Mouse (Mus musculus) cerebellum, postnatal 4 days (tissue): ENCODE results near the gene Amph.
A peak's percentile ranks its signal among the peaks of the same experiment; 100 is the strongest.
"Not testable (repeated sequence)": the region's sequence is repeated elsewhere in the genome, so short reads cannot be mapped to it uniquely, and the experiment has no call there.

Source experiments
- DNase-seq, 2 experiments: peaks; one replicate each; pipeline ENCODE4 v3.0.0; 2022; ENCODE audit warnings: low spot score in 2 of 2, mixed read lengths in 1 of 2

Gene Amph

DNA sequence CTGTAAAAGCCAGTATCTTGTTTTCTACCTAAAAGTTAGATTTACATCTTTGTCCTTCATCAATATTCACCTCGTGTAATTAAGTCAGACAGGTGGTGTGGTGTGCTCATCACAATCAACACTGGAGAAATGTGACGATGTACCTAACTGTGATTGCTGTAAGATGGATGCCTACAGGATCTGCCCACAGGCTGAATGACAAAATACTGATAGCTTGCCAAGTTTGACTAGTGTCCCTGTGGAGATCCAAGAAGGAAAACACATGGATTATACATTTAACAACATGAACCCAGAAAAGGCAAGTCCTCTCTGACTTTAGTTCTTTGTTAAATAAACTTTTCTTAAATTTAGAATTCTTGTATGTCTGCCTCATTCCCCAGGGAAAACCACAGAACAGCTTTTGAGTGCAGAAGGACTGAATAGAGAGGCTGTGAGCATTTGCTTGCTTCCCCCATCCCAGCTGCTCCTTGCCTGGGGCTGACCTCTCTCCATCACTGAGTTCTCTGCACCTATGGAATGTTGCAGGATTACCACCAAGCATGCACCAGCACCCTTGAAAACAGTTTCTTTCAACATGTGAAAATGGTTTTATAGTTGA, 77.2 kb downstream of the Amph start:
- no peak for DNase-seq

DNA sequence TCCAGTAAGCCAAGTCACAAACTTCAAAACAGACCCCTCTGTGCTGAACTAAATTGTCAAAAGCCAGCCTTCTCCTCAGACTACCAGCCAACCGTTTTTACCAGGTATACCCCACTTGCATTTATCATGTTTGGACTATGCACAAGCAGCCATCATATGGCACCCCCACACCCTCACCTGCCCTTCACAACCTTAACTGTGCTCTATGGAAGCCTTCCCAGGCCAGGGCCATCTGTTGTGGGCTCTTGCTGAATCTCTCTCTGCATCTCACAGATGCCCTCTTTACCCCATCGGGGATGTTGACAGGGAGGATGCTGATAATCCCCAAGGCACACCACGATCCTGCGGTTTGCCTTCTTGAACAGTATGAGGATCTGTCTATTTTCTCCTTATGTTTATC, 77.9 kb downstream of the Amph start:
- DNase-seq: no peak

- DNase-seq: no peak
Observed at GRCm38 (mm10) chr13:19026923-19027322, 78.9 kb downstream of the Amph start.

DNA sequence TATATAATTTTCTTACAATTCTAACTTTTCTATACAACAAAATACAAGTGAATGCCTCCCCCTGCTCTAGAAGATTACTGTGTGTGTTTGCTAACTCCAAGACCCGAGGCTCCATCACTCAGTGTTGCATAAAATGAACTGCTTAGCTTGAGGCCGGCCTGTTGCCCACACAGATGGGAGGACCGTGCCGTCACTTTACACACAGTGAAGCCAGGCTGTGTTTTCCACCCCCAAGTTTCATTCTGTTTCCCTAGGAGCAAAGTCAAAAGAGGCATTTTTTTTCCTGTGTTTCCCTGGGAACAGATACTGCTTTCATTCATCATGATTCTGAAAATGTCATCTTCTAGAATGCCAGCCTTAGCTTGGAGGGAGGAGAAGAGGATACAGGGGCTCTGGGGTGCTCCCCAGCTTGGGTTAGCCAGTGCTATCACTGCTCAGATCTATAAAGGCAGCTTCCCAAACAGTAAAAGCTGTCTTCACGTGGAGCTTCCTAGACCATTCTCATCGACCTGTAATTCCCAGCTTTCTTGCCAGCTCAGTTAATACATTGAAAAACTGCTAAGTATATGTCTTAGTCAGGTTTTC, 79.9 kb downstream of the Amph start:
- peak in 1 of 2 experiments; percentile 29 for DNase-seq

DNA sequence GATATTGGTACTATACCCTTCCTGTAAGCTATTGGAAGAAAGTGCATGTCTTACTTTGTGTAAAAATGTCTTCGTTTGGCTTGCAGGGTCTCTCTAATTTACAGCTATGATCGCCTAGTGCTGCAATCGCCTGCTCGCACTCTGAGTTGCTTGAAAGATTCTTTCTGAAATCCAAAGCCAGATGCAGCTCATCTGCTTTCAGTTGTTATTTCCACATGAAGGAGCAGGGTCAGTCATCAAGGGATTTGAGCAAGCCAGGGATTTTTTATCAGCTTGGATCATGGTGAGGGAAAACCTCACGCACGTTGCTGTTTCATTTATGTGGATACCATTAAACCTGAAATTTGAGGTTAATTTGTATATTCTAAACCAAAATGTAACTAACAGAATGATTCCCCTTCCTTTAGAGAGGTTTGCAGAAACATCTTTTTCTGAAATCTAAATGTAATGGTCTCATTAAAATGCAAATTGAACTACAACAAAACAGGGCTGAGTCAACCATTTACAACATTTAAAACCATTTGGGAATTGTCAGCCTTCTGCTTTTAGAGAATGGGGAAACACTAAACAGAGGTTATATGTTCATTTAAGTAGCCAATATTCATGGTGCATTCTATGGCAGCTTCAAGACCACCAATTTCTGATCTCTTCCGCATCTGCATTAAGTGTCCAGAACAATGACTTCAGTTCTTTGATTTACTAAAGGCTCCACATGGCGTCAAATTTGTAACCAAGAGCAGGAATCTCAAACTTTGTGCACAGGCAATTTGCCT, 84.1 kb downstream of the Amph start:
- no peak for DNase-seq

DNA sequence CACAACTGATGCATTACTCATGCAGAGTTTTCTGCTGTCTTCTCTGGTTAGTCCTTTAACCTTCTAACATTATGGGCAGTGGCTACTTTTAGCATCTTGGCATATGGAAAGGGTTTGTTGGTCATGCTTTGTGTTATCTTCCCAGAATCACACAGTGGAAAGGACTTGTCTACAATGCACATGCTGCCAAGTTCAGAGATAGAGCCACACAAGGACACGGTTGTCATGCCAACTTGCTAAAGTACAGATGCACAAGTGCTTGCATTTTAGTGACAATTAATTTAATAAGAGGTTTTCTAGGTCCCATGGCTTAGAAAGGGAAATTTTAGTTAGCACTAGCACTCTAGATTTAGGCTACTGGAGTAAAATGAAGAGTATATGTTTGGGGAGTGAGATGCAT, 104.1 kb downstream of the Amph start:
- no peak for DNase-seq

GRCm38 (mm10) chr13:19054504-19054903, 106.5 kb downstream of the Amph start:
- no peak for DNase-seq

GRCm38 (mm10) chr13:19072261-19072660, 124.3 kb downstream of the Amph start:
- no peak for DNase-seq

DNA sequence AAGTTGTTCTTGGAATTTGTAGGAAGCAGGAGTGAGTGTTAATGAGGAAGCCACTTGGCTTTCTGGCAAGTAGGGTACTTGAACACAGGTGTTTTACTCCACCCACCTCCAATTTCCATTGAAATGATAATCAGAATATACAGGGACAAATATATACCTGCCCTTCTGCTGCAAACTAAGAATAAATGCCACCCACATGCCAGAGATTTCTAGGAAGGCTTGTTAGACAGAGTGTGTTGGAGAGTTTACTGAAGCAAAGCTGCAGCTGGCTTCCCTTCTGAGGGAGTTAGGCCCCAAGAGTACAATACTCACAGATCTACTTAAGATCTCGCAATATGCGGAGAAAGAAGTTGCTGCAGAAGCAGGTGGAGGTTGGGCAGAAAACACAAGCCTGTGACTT, 129.4 kb downstream of the Amph start:
- DNase-seq: no peak

DNA sequence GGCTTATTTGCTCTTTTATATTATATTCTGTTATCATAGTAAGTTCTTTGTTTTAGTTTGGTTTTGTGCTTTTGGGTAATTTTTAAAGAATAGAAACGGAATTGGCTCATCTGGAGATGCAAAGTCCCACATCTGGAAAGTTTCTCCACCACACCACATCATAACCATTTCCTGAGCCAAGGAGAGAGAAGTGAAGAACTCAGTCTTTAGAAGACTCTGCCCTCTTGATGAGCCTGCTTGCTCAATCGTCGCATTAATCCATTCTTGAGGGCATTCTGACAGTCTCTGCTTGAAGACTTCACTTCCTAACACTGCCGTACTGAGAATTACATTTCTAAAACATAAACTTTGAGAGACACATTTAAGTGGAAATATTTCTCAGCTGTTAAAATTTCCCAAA, 133.9 kb downstream of the Amph start:
- DNase-seq: no peak

GRCm38 (mm10) chr13:19094571-19094970, 146.6 kb downstream of the Amph start:
- DNase-seq: no peak

- DNase-seq: no peak
Observed at GRCm38 (mm10) chr13:19097117-19097516, 149.1 kb downstream of the Amph start.

DNA sequence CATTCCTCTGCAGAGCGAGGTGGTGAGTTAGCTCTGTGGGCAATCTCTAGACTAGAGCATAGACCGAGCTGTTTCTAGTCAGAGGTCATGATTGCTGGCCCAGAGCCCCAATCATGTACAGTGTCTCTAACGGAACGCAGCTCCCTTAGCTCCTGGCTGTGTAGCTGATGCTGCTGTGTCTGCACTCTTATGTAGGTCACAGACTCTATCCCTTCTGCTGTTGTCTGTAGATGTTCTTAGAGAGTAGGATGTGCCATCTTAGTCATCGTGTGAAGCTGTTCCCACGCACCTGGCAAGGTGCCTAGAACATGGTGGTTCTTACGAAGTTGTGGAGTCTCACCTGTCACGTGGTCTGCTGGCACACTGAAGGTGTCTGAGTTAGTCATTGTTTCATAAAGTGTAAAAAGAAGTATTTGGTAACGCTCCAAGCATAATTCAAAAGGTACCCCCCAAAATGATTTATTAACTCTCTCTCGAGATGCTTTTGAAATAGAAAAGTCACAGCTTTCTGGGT, 153.9 kb downstream of the Amph start:
- no peak for DNase-seq

- peak in 1 of 2 experiments; percentile 4 for DNase-seq
Observed at GRCm38 (mm10) chr13:19106418-19106817, 158.4 kb downstream of the Amph start.

- DNase-seq: no peak
Observed at GRCm38 (mm10) chr13:19109331-19109730, 161.3 kb downstream of the Amph start.

GRCm38 (mm10) chr13:19113034-19113922, 165.3 kb downstream of the Amph start:
- no peak for DNase-seq

- DNase-seq: not testable (repeated sequence)
Observed at GRCm38 (mm10) chr13:19114761-19115160, 166.8 kb downstream of the Amph start.

GRCm38 (mm10) chr13:19126912-19127552, 179.0 kb downstream of the Amph start:
- DNase-seq: no peak

DNA sequence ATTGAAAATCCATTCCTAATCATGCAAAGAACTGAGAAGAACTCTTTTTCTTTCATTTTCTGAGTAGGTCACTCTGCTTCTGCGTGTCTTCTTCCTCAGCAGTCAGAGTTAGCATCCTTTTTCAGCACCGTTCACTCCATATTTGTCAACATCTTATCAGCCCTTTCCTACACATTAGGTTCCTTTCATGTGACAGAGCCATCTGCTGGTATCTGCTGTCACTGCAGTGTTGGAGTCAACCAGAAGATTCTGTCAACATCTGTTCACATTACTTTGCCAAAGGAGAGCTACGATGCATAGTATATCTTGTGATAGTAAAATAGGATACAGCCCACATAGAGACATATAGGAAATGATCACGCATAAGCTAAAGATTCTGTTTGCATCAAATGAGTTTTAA, 185.8 kb downstream of the Amph start:
- DNase-seq: peak; percentile 50 to 52

- DNase-seq: no peak
Observed at GRCm38 (mm10) chr13:19137212-19137611, 189.2 kb downstream of the Amph start.

GRCm38 (mm10) chr13:19137932-19138331, 189.9 kb downstream of the Amph start:
- DNase-seq: no peak
